Mouse (Mus musculus): ENCODE measurements around the gene Lias. TPM values are rescaled to one million over a fixed set of nuclear protein-coding genes. Genes with fewer than 3 reads are reported as not detected.

Lias gene
- 10 to 100 TPM; 32.4 to 34.3 TPM for total RNA-seq (2021)
- long read RNA-seq, experiment 1, transcript Lias-201 (11 exons, 2,996 nt), result minor isoform, 7 of 50 reads
- long read RNA-seq, experiment 1, transcript Lias-202 (11 exons, 1,668 nt), result major isoform, 28 of 50 reads
- long read RNA-seq, experiment 1, partial matches to known transcripts, result 11 of 50 reads
- long read RNA-seq, experiment 1, other reads (novel, unspliced or antisense), result 4 of 50 reads
- long read RNA-seq, experiment 2, transcript Lias-202 (11 exons, 1,668 nt), result major isoform, 30 of 46 reads
- long read RNA-seq, experiment 2, partial matches to known transcripts, result 10 of 46 reads
- long read RNA-seq, experiment 2, other reads (novel, unspliced or antisense), result 3 of 46 reads

- DNase-seq (ENCODE audit: low spot score in 2 of 2), result peak; percentile 99 to 100
Measured at GRCm38 (mm10) chr5:65390648-65391644, at the start of gene Lias, which contains the start of gene Rpl9. Lias (plus strand) TSS chr5:65391497. Rpl9 (minus strand) TSS chr5:65391444.

- DNase-seq (ENCODE audit: low spot score in 2 of 2), result no peak
Measured at GRCm38 (mm10) chr5:65348168-65348567, 43.1 kb upstream of the Lias start, which contains the start of gene Klb. Klb (plus strand) TSS chr5:65348314.

GRCm38 (mm10) chr5:65350508-65350907 lies 40.8 kb upstream of the Lias start:
- DNase-seq (ENCODE audit: low spot score in 2 of 2), result no peak

GRCm38 (mm10) chr5:65354097-65354496 lies 37.2 kb upstream of the Lias start:
- DNase-seq (ENCODE audit: low spot score in 2 of 2), result no peak

GRCm38 (mm10) chr5:65354985-65355384 lies 36.3 kb upstream of the Lias start:
- no peak for DNase-seq (ENCODE audit: low spot score in 2 of 2)

GRCm38 (mm10) chr5:65356851-65357250 lies 34.4 kb upstream of the Lias start:
- DNase-seq (ENCODE audit: low spot score in 2 of 2), result no peak

GRCm38 (mm10) chr5:65357771-65358170 lies 33.5 kb upstream of the Lias start:
- no peak for DNase-seq (ENCODE audit: low spot score in 2 of 2)

GRCm38 (mm10) chr5:65367837-65368236 lies 23.5 kb upstream of the Lias start:
- DNase-seq (ENCODE audit: low spot score in 2 of 2), result no peak

GRCm38 (mm10) chr5:65371551-65371950 lies 19.7 kb upstream of the Lias start:
- no peak for DNase-seq (ENCODE audit: low spot score in 2 of 2)

GRCm38 (mm10) chr5:65374746-65375145 lies 16.6 kb upstream of the Lias start:
- no peak for DNase-seq (ENCODE audit: low spot score in 2 of 2)

GRCm38 (mm10) chr5:65385704-65386103 lies 5.6 kb upstream of the Lias start:
- DNase-seq (ENCODE audit: low spot score in 2 of 2), result no peak

- no peak for DNase-seq (ENCODE audit: low spot score in 2 of 2)
Measured at GRCm38 (mm10) chr5:65387008-65387867, 4.1 kb upstream of the Lias start.

- DNase-seq (ENCODE audit: low spot score in 2 of 2), result no peak
Measured at GRCm38 (mm10) chr5:65391753-65392152, 456 bp downstream of the Lias start.

- DNase-seq (ENCODE audit: low spot score in 2 of 2), result no peak
Measured at GRCm38 (mm10) chr5:65394425-65394824, 3.1 kb downstream of the Lias start.

- peak; percentile 79 to 87 for DNase-seq (ENCODE audit: low spot score in 2 of 2)
Measured at GRCm38 (mm10) chr5:65401251-65401994, 10.1 kb downstream of the Lias start.

- DNase-seq (ENCODE audit: low spot score in 2 of 2), result no peak
Measured at GRCm38 (mm10) chr5:65407989-65408388, 16.7 kb downstream of the Lias start.

- DNase-seq (ENCODE audit: low spot score in 2 of 2), result no peak
Measured at GRCm38 (mm10) chr5:65415653-65416458, 24.6 kb downstream of the Lias start.

GRCm38 (mm10) chr5:65419136-65419535 lies 27.8 kb downstream of the Lias start:
- DNase-seq (ENCODE audit: low spot score in 2 of 2), result no peak

- DNase-seq (ENCODE audit: low spot score in 2 of 2), result no peak
Measured at GRCm38 (mm10) chr5:65420822-65421221, 29.5 kb downstream of the Lias start.

Data from left cerebral cortex, adult 18-20 months (tissue).